Mouse (Mus musculus) testis, adult 2 months (tissue): Measurements from ENCODE around the gene Cyp24a1. TPM values are rescaled to one million over a fixed set of nuclear protein-coding genes. Genes with fewer than 3 reads are reported as not detected.

Experiments
- H3K27ac ChIP-seq: fragments of 200-500 bp; 2 replicates; pipeline ENCODE4 v1.5.1; 2012; ENCODE audit warnings: low read depth, low read length; ENCODE audit not compliant: control insufficient read depth, insufficient read depth
- H3K27me3 ChIP-seq: fragments of 200-500 bp; 2 replicates; pipeline ENCODE4 v1.6.1; 2012; ENCODE audit warnings: mild to moderate bottlenecking, low read length, moderate library complexity; ENCODE audit not compliant: control insufficient read depth, insufficient read depth
- H3K36me3 ChIP-seq: fragments of 200-500 bp; 2 replicates; pipeline ENCODE4 v1.6.1; 2012; ENCODE audit warnings: mild to moderate bottlenecking, low read length; ENCODE audit not compliant: control insufficient read depth, insufficient read depth
- H3K4me1 ChIP-seq: fragments of 200-500 bp; 2 replicates; pipeline ENCODE4 v1.6.1; 2012; ENCODE audit warnings: low read length; ENCODE audit not compliant: control insufficient read depth, insufficient read depth
- H3K4me3 ChIP-seq: fragments of 200-500 bp; 2 replicates; pipeline ENCODE4 v1.5.1; 2012; ENCODE audit warnings: low read depth, mild to moderate bottlenecking, low read length, moderate library complexity, mixed read lengths; ENCODE audit not compliant: control insufficient read depth
- CTCF ChIP-seq: fragments of 200-500 bp; IDR thresholded peaks from 2 replicates; pipeline ENCODE4 v1.5.1; 2012; ENCODE audit warnings: low read depth, mild to moderate bottlenecking, inconsistent platforms, low read length, moderate library complexity; ENCODE audit not compliant: control insufficient read depth, insufficient read depth, insufficient replicate concordance
- POLR2A ChIP-seq: fragments of 200-500 bp; IDR thresholded peaks from 2 replicates; pipeline ENCODE4 v1.6.1; 2012; ENCODE audit warnings: low read depth, mild to moderate bottlenecking, inconsistent platforms, low read length, moderate library complexity; ENCODE audit not compliant: control insufficient read depth
- polyA plus RNA-seq: library from polyadenylated mRNA; depleted of rRNA; stranded (reverse); fragments of >200 nt; gene quantifications from 2 replicates; pipeline ENCODE4 v1.2.3, GENCODE M21; 2012

The Cyp24a1 gene
- polyA plus RNA-seq, 1 experiment, result 0.48 TPM

GRCm38 (mm10) chr2:170475164-170475563, 21.8 kb downstream of the Cyp24a1 start:
- H3K36me3 ChIP-seq, result no peaks in the 10 kb centered on the region
- no peaks in the 10 kb centered on the region for H3K27me3 ChIP-seq
- peaks cover 4% of the 10 kb centered on the region; the same call in 1 of the 2 replicates for H3K4me1 ChIP-seq
- no peak overlapping the region for H3K4me3 ChIP-seq
- TF ChIP-seq POLR2A, result no peak
- TF ChIP-seq CTCF, result no peak
- H3K27ac ChIP-seq, result no peak overlapping the region

GRCm38 (mm10) chr2:170474125-170474524, 22.8 kb downstream of the Cyp24a1 start:
- Histone ChIP-seq H3K36me3 (no peaks in the 10 kb centered on the region), H3K4me1 (peaks cover 3% of the 10 kb centered on the region), H3K4me3 (no peak overlapping the region), H3K27ac (no peak overlapping the region), H3K27me3 (no peaks in the 10 kb centered on the region)
- TF ChIP-seq POLR2A (no peak), CTCF (no peak)

- Histone ChIP-seq H3K27ac (no peak overlapping the region), H3K36me3 (no peaks in the 10 kb centered on the region), H3K27me3 (no peaks in the 10 kb centered on the region), H3K4me1 (peaks cover 3% of the 10 kb centered on the region; the same call in 1 of the 2 replicates), H3K4me3 (peak overlapping the region; percentile 77)
- TF ChIP-seq POLR2A (peak; percentile 26; the same call in 1 of the 2 replicates), CTCF (no peak)
These were observed 26.4 kb downstream of the Cyp24a1 start for GRCm38 (mm10) chr2:170470591-170470990.

- H3K36me3 ChIP-seq, result no peaks in the 10 kb centered on the region
- no peaks in the 10 kb centered on the region for H3K27me3 ChIP-seq
- TF ChIP-seq POLR2A (no peak), CTCF (no peak)
- peak overlapping the region; percentile 77 for H3K4me3 ChIP-seq
- H3K27ac ChIP-seq, result no peak overlapping the region
- H3K4me1 ChIP-seq, result peaks cover 3% of the 10 kb centered on the region; the same call in 1 of the 2 replicates
These were observed 27.2 kb downstream of the Cyp24a1 start for GRCm38 (mm10) chr2:170469616-170470308.

GRCm38 (mm10) chr2:170468009-170468408, 28.9 kb downstream of the Cyp24a1 start:
- TF ChIP-seq POLR2A, result no peak
- peak; percentile 26; the same call in 1 of the 2 replicates for TF ChIP-seq CTCF
- Histone ChIP-seq H3K27me3 (no peaks in the 10 kb centered on the region), H3K4me1 (peaks cover 3% of the 10 kb centered on the region; the same call in 1 of the 2 replicates), H3K36me3 (no peaks in the 10 kb centered on the region), H3K27ac (no peak overlapping the region), H3K4me3 (peak overlapping the region; percentile 30; the same call in 1 of the 2 replicates)

GRCm38 (mm10) chr2:170464817-170465216, 32.1 kb downstream of the Cyp24a1 start:
- peaks cover 3% of the 10 kb centered on the region; the same call in 1 of the 2 replicates for H3K4me1 ChIP-seq
- no peak for TF ChIP-seq POLR2A
- no peak for TF ChIP-seq CTCF

GRCm38 (mm10) chr2:170461652-170462051, 35.3 kb downstream of the Cyp24a1 start:
- H3K27me3 ChIP-seq, result no peaks in the 10 kb centered on the region
- no peak overlapping the region for H3K27ac ChIP-seq
- H3K4me3 ChIP-seq, result no peak overlapping the region
- H3K4me1 ChIP-seq, result no peaks in the 10 kb centered on the region; the same call in 1 of the 2 replicates
- no peaks in the 10 kb centered on the region for H3K36me3 ChIP-seq
- TF ChIP-seq POLR2A, result no peak
- no peak for TF ChIP-seq CTCF

More at GRCm38 (mm10) chr2:170464817-170465216, 32.1 kb downstream of the Cyp24a1 start:
- Histone ChIP-seq H3K27ac (no peak overlapping the region), H3K36me3 (no peaks in the 10 kb centered on the region), H3K4me3 (no peak overlapping the region), H3K27me3 (no peaks in the 10 kb centered on the region)
